Mouse (Mus musculus): ENCODE measurements around the gene Ablim1. TPM values are rescaled to one million over a fixed set of nuclear protein-coding genes. Genes with fewer than 3 reads are reported as not detected.

Gene Ablim1
- polyA plus RNA-seq, 1 experiment = 216 TPM

DNA sequence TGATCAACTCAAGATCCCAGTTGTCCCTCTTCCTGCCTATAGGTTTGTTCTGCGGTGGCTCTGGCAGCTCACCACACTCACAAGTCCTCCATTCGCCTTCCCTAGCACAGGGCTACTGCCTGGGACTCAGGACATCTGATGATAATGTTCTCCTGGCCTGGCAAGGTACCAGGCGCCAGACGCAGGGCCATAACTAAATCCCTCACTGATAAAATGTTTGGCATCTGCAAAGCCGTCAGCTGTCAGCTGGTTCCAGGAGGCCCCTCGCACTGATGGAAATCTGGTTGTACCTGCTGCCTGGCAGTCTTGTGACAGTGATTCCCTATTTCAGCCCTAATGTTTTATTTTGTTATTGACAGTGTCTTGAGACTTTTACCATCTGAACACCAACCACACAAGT is 74.5 kb downstream of the Ablim1 start:
- no peak for DNase-seq
- WGBS = 94% methylated on average over 6 of the region's 6 CpGs
- Histone ChIP-seq H3K4me1 (replicated peaks; ENCODE audit: control insufficient read depth, insufficient read depth, low read length) (peaks cover 4% of the 10 kb centered on the region; the same call in 1 of the 2 replicates), H3K36me3 (ENCODE audit: control insufficient read depth, insufficient read depth, low read length) (no peaks in the 10 kb centered on the region), H3K4me3 (ENCODE audit: control insufficient read depth, insufficient read depth, low read length) (no peak overlapping the region), H3K27me3 (ENCODE audit: control insufficient read depth, insufficient read depth, low read length) (no peaks in the 10 kb centered on the region), H3K27ac (ENCODE audit: control insufficient read depth, insufficient read depth, low read length) (no peak overlapping the region)
- TF ChIP-seq POLR2A (IDR thresholded peaks at IDR 0.05; ENCODE audit: control insufficient read depth, extremely low read depth, insufficient read depth, low read length, poor library complexity) = no peak
- TF ChIP-seq CTCF (IDR thresholded peaks at IDR 0.05; ENCODE audit: borderline replicate concordance, control insufficient read depth, extremely low read depth, insufficient read depth, low read length, poor library complexity) = no peak

GRCm38 (mm10) chr19:57239176-57239784 is 75.4 kb downstream of the Ablim1 start:
- no peaks in the 10 kb centered on the region for H3K27me3 ChIP-seq (ENCODE audit: control insufficient read depth, insufficient read depth, low read length)
- no peak for DNase-seq
- H3K4me3 ChIP-seq (ENCODE audit: control insufficient read depth, insufficient read depth, low read length) = no peak overlapping the region
- H3K4me1 ChIP-seq (replicated peaks; ENCODE audit: control insufficient read depth, insufficient read depth, low read length) = peaks cover 4% of the 10 kb centered on the region; the same call in 1 of the 2 replicates
- no peaks in the 10 kb centered on the region for H3K36me3 ChIP-seq (ENCODE audit: control insufficient read depth, insufficient read depth, low read length)
- TF ChIP-seq CTCF (IDR thresholded peaks at IDR 0.05; ENCODE audit: borderline replicate concordance, control insufficient read depth, extremely low read depth, insufficient read depth, low read length, poor library complexity) (no peak), POLR2A (IDR thresholded peaks at IDR 0.05; ENCODE audit: control insufficient read depth, extremely low read depth, insufficient read depth, low read length, poor library complexity) (no peak)
- H3K27ac ChIP-seq (ENCODE audit: control insufficient read depth, insufficient read depth, low read length) = no peak overlapping the region
- WGBS = 36% methylated on average over 11 of the region's 11 CpGs

- Histone ChIP-seq H3K27me3 (ENCODE audit: control insufficient read depth, insufficient read depth, low read length) (no peaks in the 10 kb centered on the region), H3K4me3 (ENCODE audit: control insufficient read depth, insufficient read depth, low read length) (no peak overlapping the region), H3K36me3 (ENCODE audit: control insufficient read depth, insufficient read depth, low read length) (no peaks in the 10 kb centered on the region), H3K4me1 (replicated peaks; ENCODE audit: control insufficient read depth, insufficient read depth, low read length) (peaks cover 4% of the 10 kb centered on the region; the same call in 1 of the 2 replicates), H3K27ac (ENCODE audit: control insufficient read depth, insufficient read depth, low read length) (no peak overlapping the region)
- WGBS = 52% methylated on average over 7 of the region's 7 CpGs
- DNase-seq = no peak
- no peak for TF ChIP-seq POLR2A (IDR thresholded peaks at IDR 0.05; ENCODE audit: control insufficient read depth, extremely low read depth, insufficient read depth, low read length, poor library complexity)
- TF ChIP-seq CTCF (IDR thresholded peaks at IDR 0.05; ENCODE audit: borderline replicate concordance, control insufficient read depth, extremely low read depth, insufficient read depth, low read length, poor library complexity) = no peak
These were observed 76.3 kb downstream of the Ablim1 start for GRCm38 (mm10) chr19:57238461-57238860.

DNA sequence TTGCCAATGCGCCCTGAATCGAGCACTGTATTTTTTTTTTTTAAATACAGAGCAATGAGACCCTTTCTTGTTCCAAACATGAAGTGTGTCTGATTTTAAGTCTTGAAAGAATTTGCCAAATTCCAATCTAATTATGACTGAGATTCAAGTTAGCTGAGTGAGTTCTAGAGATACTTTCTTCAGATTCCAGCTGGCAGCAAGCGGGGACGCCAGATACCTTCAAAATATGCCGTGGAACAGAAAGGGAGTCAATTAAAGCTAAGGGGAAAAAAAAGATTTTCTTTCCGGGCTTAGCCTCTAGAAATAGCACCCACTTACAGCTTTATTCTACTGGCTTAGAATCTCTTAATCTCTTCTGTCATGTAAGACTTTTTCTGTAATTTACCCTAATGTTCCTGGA is 77.2 kb downstream of the Ablim1 start:
- DNase-seq = no peak
- no peak overlapping the region for H3K27ac ChIP-seq (ENCODE audit: control insufficient read depth, insufficient read depth, low read length)
- 0 out of 2 replicates have a peak, but pooled peaks cover 2% of the 10 kb centered on the region for H3K4me1 ChIP-seq (replicated peaks; ENCODE audit: control insufficient read depth, insufficient read depth, low read length)
- no peak overlapping the region for H3K4me3 ChIP-seq (ENCODE audit: control insufficient read depth, insufficient read depth, low read length)
- no peaks in the 10 kb centered on the region for H3K27me3 ChIP-seq (ENCODE audit: control insufficient read depth, insufficient read depth, low read length)
- TF ChIP-seq CTCF (IDR thresholded peaks at IDR 0.05; ENCODE audit: borderline replicate concordance, control insufficient read depth, extremely low read depth, insufficient read depth, low read length, poor library complexity) (no peak), POLR2A (IDR thresholded peaks at IDR 0.05; ENCODE audit: control insufficient read depth, extremely low read depth, insufficient read depth, low read length, poor library complexity) (no peak)
- WGBS = 95% methylated on average over 6 of the region's 6 CpGs
- H3K36me3 ChIP-seq (ENCODE audit: control insufficient read depth, insufficient read depth, low read length) = no peaks in the 10 kb centered on the region

DNA sequence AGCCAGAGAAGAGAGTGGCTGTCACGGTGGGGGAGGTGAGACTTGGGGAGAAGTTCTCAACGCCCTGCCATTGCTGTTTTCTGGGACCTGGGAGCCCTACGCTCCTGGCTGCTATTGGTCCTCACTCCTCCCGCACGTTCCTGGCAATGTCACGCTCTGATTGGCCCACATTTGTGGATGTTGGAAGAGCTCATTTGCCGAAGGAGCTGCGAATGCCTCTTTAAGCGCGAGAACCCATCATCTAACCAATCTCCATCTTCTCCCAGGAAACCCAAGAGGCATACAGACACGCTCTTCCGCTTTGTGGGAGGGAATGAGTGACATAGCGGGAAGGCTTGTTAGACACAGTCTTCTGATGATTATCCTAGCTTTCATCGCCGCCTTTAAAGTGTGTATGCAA is 78.1 kb downstream of the Ablim1 start:
- 96% methylated on average over 15 of the region's 15 CpGs for WGBS

DNA sequence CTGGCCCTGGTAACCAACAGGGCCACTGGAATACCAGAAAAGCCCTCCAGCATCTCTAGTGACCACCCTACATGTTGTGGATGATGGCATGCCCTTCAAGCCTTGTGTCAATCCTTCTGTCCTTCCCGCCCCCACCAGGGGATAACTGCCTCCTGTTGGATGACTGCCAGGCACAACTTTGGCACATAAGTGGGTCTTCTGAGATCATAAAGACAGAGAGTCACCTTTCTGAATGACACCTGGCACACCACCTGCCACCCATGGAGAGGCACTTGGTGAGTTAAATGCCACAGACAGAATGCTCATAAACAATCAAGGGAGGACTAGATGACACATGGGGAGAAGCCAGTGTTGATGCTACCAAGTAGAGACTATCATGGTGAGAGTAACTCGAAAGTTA is 78.8 kb downstream of the Ablim1 start:
- TF ChIP-seq CTCF (IDR thresholded peaks at IDR 0.05; ENCODE audit: borderline replicate concordance, control insufficient read depth, extremely low read depth, insufficient read depth, low read length, poor library complexity) (no peak), POLR2A (IDR thresholded peaks at IDR 0.05; ENCODE audit: control insufficient read depth, extremely low read depth, insufficient read depth, low read length, poor library complexity) (no peak)
- Histone ChIP-seq H3K36me3 (ENCODE audit: control insufficient read depth, insufficient read depth, low read length) (no peaks in the 10 kb centered on the region), H3K27ac (ENCODE audit: control insufficient read depth, insufficient read depth, low read length) (no peak overlapping the region), H3K4me1 (replicated peaks; ENCODE audit: control insufficient read depth, insufficient read depth, low read length) (0 out of 2 replicates have a peak, but pooled peaks cover 2% of the 10 kb centered on the region), H3K4me3 (ENCODE audit: control insufficient read depth, insufficient read depth, low read length) (no peak overlapping the region), H3K27me3 (ENCODE audit: control insufficient read depth, insufficient read depth, low read length) (no peaks in the 10 kb centered on the region)
- DNase-seq = no peak
- WGBS = 95% methylated on average over 2 of the region's 2 CpGs

More for the DNA sequence above, 78.1 kb downstream of the Ablim1 start:
- Histone ChIP-seq H3K27me3 (ENCODE audit: control insufficient read depth, insufficient read depth, low read length) (no peaks in the 10 kb centered on the region), H3K36me3 (ENCODE audit: control insufficient read depth, insufficient read depth, low read length) (no peaks in the 10 kb centered on the region), H3K27ac (ENCODE audit: control insufficient read depth, insufficient read depth, low read length) (no peak overlapping the region), H3K4me3 (ENCODE audit: control insufficient read depth, insufficient read depth, low read length) (no peak overlapping the region), H3K4me1 (replicated peaks; ENCODE audit: control insufficient read depth, insufficient read depth, low read length) (0 out of 2 replicates have a peak, but pooled peaks cover 2% of the 10 kb centered on the region)
- no peak for DNase-seq
- no peak for TF ChIP-seq CTCF (IDR thresholded peaks at IDR 0.05; ENCODE audit: borderline replicate concordance, control insufficient read depth, extremely low read depth, insufficient read depth, low read length, poor library complexity)
- TF ChIP-seq POLR2A (IDR thresholded peaks at IDR 0.05; ENCODE audit: control insufficient read depth, extremely low read depth, insufficient read depth, low read length, poor library complexity) = no peak

All from thymus, adult 2 months (tissue).